Mouse (Mus musculus): ENCODE measurements around the gene Pfas. TPM values are rescaled to one million over a fixed set of nuclear protein-coding genes. Genes with fewer than 3 reads are reported as not detected.
A peak's percentile ranks its signal among the peaks of the same experiment; 100 is the strongest.
"Not testable (repeated sequence)": the region's sequence is repeated elsewhere in the genome, so short reads cannot be mapped to it uniquely, and the experiment has no call there.

The Pfas gene
- polyA plus RNA-seq, 1 experiment from 2014 or later, result 31.5 TPM

- ATAC-seq (ENCODE audit: insufficient read depth, low FRiP score, low read depth), result no peak
- Histone ChIP-seq H3K27ac (no peak overlapping the region), H3K4me3 (replicated peaks) (no peak overlapping the region), H3K4me2 (no peak overlapping the region), H3K9ac (no peak overlapping the region), H3K27me3 (replicated peaks) (no peaks in the 10 kb centered on the region), H3K9me3 (no peaks in the 10 kb centered on the region), H3K36me3 (peaks cover 44% of the 10 kb centered on the region), H3K4me1 (0 out of 2 replicates have a peak, but pooled peaks cover 4% of the 10 kb centered on the region)
- WGBS, result 94% methylated on average over 11 of the region's 11 CpGs
These were observed 20.8 kb downstream of the Pfas start for GRCm38 (mm10) chr11:68987365-68987882.

DNA sequence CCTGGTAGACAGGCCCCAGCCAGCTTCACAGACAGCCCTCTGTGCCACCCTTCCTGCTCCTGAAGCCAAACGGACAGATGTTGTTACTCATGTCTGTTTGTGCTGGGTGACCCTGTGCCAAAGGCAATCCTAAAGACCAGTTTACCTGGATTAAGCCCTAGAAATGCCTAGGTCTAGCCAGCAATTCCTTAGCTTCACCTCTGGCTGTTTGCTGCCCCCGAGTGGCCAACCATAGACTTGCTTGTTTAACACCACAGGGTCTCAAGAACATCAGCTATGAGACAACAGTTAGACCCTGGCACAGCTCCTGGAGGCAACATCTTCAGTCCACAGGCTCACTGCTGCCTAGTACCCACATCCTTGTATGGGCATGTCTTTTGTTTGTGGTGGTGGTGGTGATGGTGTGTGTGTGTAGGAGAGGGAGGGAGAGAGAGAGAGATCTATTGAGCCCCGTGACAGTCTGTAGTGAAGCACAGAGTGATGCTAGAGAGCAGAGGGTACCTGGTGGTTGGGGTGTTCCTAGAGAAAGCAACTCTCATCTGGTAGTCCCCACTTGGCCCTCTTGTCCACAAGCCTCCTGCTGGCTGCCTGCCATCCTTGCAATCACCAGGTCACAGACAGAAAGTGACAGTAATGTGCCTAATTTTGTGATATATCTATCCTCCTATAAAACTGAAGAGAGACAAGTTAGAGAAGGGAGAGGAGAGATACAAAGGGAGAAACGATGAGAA lies 25.5 kb downstream of the Pfas start:
- no peaks in the 10 kb centered on the region for H3K27me3 ChIP-seq (replicated peaks)
- 0 out of 2 replicates have a peak, but pooled peaks cover 5% of the 10 kb centered on the region for H3K4me1 ChIP-seq
- no peak overlapping the region for H3K9ac ChIP-seq
- H3K9me3 ChIP-seq, result no peaks in the 10 kb centered on the region
- H3K4me3 ChIP-seq (replicated peaks), result no peak overlapping the region
- no peak overlapping the region for H3K4me2 ChIP-seq
- ATAC-seq (ENCODE audit: insufficient read depth, low FRiP score, low read depth), result no peak
- peaks cover 11% of the 10 kb centered on the region for H3K36me3 ChIP-seq
- H3K27ac ChIP-seq, result no peak overlapping the region
- WGBS, result 26% methylated on average over 4 of the region's 4 CpGs

DNA sequence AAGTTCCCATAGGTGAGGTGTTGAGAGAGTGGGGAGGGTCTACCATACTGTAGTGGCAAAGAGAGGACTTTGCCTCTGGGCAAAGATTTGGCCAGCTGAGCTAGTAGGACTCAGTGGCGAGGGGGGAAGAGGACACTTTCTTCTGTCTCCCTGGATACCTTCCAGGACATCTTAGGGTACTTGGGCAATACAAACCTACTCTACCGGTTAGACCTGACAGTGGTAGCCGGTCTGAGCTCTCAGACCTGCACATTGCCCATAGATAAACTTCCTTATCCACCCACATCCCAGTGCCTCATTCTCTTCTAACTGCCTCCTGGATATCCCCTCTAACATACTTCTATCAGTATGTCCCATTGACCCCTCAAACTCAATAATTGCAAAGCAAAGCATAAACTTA lies 27.3 kb downstream of the Pfas start:
- 63% methylated on average over 3 of the region's 3 CpGs for WGBS
- ATAC-seq (ENCODE audit: insufficient read depth, low FRiP score, low read depth), result no peak

DNA sequence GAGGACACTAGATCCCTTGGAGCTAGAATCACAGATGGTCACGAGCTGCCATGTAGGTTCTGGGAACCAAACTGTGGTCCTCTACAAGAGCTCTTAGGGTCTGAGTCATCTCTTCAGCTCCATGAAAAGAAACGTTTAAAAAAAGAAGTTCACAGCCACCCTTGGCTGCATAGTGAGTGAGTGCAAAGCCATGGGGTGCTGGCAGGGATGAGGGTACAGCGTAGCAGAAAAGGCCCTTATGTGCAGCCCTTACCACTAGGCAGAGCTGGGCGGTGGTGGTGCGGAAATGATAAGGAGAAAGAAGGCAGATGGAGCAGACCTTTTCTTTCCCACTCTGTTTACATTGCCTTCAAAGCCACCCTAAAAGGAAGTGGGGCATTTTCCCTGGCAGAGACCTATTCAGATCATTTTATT lies 28.9 kb downstream of the Pfas start:
- H3K27ac ChIP-seq, result peak overlapping the region; percentile 79

More for the DNA sequence above, 27.3 kb downstream of the Pfas start:
- H3K9ac ChIP-seq, result no peak overlapping the region
- H3K9me3 ChIP-seq, result no peaks in the 10 kb centered on the region
- peaks cover 3% of the 10 kb centered on the region; the same call in 1 of the 2 replicates for H3K36me3 ChIP-seq
- H3K4me1 ChIP-seq, result 0 out of 2 replicates have a peak, but pooled peaks cover 5% of the 10 kb centered on the region
- no peak overlapping the region for H3K4me3 ChIP-seq (replicated peaks)
- H3K27ac ChIP-seq, result peak overlapping the region; percentile 52
- H3K4me2 ChIP-seq, result no peak overlapping the region
- no peaks in the 10 kb centered on the region for H3K27me3 ChIP-seq (replicated peaks)

GRCm38 (mm10) chr11:68975601-68976000 lies 32.7 kb downstream of the Pfas start:
- Histone ChIP-seq H3K27ac (no peak overlapping the region), H3K9me3 (no peaks in the 10 kb centered on the region), H3K36me3 (no peaks in the 10 kb centered on the region), H3K4me3 (replicated peaks) (no peak overlapping the region), H3K9ac (no peak overlapping the region), H3K4me1 (peaks cover 13% of the 10 kb centered on the region), H3K4me2 (no peak overlapping the region), H3K27me3 (replicated peaks) (no peaks in the 10 kb centered on the region)
- ATAC-seq (ENCODE audit: insufficient read depth, low FRiP score, low read depth), result no peak
- 94% methylated on average over 1 of the region's 1 CpGs for WGBS

More for the DNA sequence above, 28.9 kb downstream of the Pfas start:
- Histone ChIP-seq H3K9me3 (no peaks in the 10 kb centered on the region), H3K9ac (no peak overlapping the region), H3K27me3 (replicated peaks) (no peaks in the 10 kb centered on the region), H3K4me2 (no peak overlapping the region), H3K4me1 (0 out of 2 replicates have a peak, but pooled peaks cover 5% of the 10 kb centered on the region), H3K36me3 (no peaks in the 10 kb centered on the region), H3K4me3 (replicated peaks) (no peak overlapping the region)
- ATAC-seq (ENCODE audit: insufficient read depth, low FRiP score, low read depth), result peak; percentile 81
- 36% methylated on average over 5 of the region's 5 CpGs for WGBS

DNA sequence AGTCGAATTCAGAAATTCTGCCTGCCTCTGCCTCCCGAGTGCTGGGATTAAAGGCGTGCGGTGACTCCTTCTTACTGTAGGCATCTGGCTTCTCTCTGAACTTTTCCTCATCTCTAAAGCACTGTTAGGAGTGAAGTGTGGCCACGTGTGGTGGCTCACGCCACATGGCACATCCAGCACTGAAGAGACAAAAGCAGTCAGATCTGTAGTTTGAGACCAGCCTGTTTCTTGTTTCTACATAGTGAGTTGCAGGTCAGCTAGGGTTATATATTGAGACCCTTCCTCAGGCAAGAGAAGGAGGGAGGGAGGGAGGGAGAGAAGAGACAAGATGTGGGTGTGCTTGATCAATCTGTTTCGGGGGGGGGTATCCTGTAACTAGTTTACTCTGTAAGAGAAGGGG lies 33.2 kb downstream of the Pfas start, which contains the start of gene Rangrf:
Gene Rangrf, minus strand, starts transcription at position 101 of the 400 bp plus-strand sequence.
- no peak for ATAC-seq (ENCODE audit: insufficient read depth, low FRiP score, low read depth)
- no peaks in the 10 kb centered on the region for H3K36me3 ChIP-seq

GRCm38 (mm10) chr11:68974059-68974450 lies 34.2 kb downstream of the Pfas start:
- 35% methylated on average over 6 of the region's 6 CpGs for WGBS
- no peaks in the 10 kb centered on the region for H3K27me3 ChIP-seq (replicated peaks)
- H3K4me1 ChIP-seq, result peaks cover 15% of the 10 kb centered on the region
- H3K27ac ChIP-seq, result no peak overlapping the region
- peak overlapping the region; percentile 45 for H3K4me3 ChIP-seq (replicated peaks)
- H3K9ac ChIP-seq, result no peak overlapping the region
- ATAC-seq (ENCODE audit: insufficient read depth, low FRiP score, low read depth), result no peak
- no peaks in the 10 kb centered on the region for H3K9me3 ChIP-seq
- peak overlapping the region; percentile 78 for H3K4me2 ChIP-seq
- no peaks in the 10 kb centered on the region for H3K36me3 ChIP-seq

More for the DNA sequence above, 33.2 kb downstream of the Pfas start, which contains the start of gene Rangrf:
- Histone ChIP-seq H3K9me3 (no peaks in the 10 kb centered on the region), H3K4me2 (peak within 1 kb of the TSS; percentile 78), H3K4me3 (replicated peaks) (peak within 1 kb of the TSS; percentile 45), H3K27ac (no peak within 1 kb of the TSS), H3K9ac (no peak within 1 kb of the TSS), H3K4me1 (peaks cover 15% of the 10 kb centered on the region), H3K27me3 (replicated peaks) (no peaks in the 10 kb centered on the region)
- WGBS, result 80% methylated on average over 7 of the region's 7 CpGs

GRCm38 (mm10) chr11:68973250-68974058 lies 34.8 kb downstream of the Pfas start:
- H3K4me2 ChIP-seq, result peak overlapping the region; percentile 78

GRCm38 (mm10) chr11:68970232-68970631 lies 38.0 kb downstream of the Pfas start:
- H3K36me3 ChIP-seq, result no peaks in the 10 kb centered on the region
- H3K27ac ChIP-seq, result no peak overlapping the region
- H3K4me2 ChIP-seq, result no peak overlapping the region
- 65% methylated on average over 4 of the region's 4 CpGs for WGBS
- H3K4me3 ChIP-seq (replicated peaks), result no peak overlapping the region
- no peaks in the 10 kb centered on the region for H3K27me3 ChIP-seq (replicated peaks)
- H3K9ac ChIP-seq, result no peak overlapping the region
- peaks cover 30% of the 10 kb centered on the region for H3K4me1 ChIP-seq
- ATAC-seq (ENCODE audit: insufficient read depth, low FRiP score, low read depth), result no peak
- no peaks in the 10 kb centered on the region for H3K9me3 ChIP-seq

More at GRCm38 (mm10) chr11:68973250-68974058, 34.8 kb downstream of the Pfas start:
- peak overlapping the region; percentile 45 for H3K4me3 ChIP-seq (replicated peaks)
- H3K27ac ChIP-seq; H3K9me3 ChIP-seq; H3K27me3 ChIP-seq (replicated peaks); H3K9ac ChIP-seq; H3K36me3 ChIP-seq: not testable (repeated sequence)
- peaks cover 20% of the 10 kb centered on the region for H3K4me1 ChIP-seq
- peak; percentile 85 for ATAC-seq (ENCODE audit: insufficient read depth, low FRiP score, low read depth)
- WGBS, result under 1% methylated on average over 38 of the region's 38 CpGs

DNA sequence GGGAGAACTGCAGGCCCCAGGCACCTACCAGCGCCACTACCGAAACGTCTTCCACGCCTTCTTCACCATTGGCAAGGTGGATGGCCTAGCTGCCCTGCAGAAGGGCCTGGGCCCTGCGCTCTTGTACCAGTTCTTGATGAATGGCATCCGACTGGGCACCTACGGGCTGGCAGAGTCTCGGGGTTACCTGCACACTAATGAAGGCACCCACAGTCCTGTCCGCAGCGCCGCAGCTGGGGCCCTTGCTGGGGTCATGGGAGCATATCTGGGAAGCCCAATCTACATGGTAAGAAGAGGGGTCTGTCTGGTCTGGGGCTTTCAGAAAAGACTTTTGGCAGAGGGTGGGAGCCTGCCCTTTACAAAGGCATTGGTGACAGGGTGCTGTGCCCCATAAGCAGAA lies 39.5 kb downstream of the Pfas start:
- WGBS, result 87% methylated on average over 11 of the region's 11 CpGs
- H3K4me3 ChIP-seq (replicated peaks), result no peak overlapping the region
- H3K4me1 ChIP-seq, result peaks cover 27% of the 10 kb centered on the region

GRCm38 (mm10) chr11:68967337-68968282 lies 40.6 kb downstream of the Pfas start, which contains the start of gene Slc25a35:
Gene Slc25a35 (plus strand): TSS chr11:68968131.
- Histone ChIP-seq H3K36me3 (no peaks in the 10 kb centered on the region), H3K27me3 (replicated peaks) (no peaks in the 10 kb centered on the region), H3K4me2 (peak within 1 kb of the TSS; percentile 91), H3K27ac (peak within 1 kb of the TSS; percentile 74; the same call in 1 of the 2 replicates), H3K9ac (peak within 1 kb of the TSS; percentile 50), H3K4me3 (replicated peaks) (peak within 1 kb of the TSS; percentile 64), H3K4me1 (peaks cover 22% of the 10 kb centered on the region), H3K9me3 (no peaks in the 10 kb centered on the region)
- ATAC-seq (ENCODE audit: insufficient read depth, low FRiP score, low read depth), result peak; percentile 97
- WGBS, result under 1% methylated on average over 50 of the region's 50 CpGs

More for the DNA sequence above, 39.5 kb downstream of the Pfas start:
- no peaks in the 10 kb centered on the region for H3K27me3 ChIP-seq (replicated peaks)
- H3K9me3 ChIP-seq, result no peaks in the 10 kb centered on the region
- H3K9ac ChIP-seq, result no peak overlapping the region
- H3K36me3 ChIP-seq, result no peaks in the 10 kb centered on the region
- no peak for ATAC-seq (ENCODE audit: insufficient read depth, low FRiP score, low read depth)
- peak overlapping the region; percentile 91; the same call in 1 of the 2 replicates for H3K4me2 ChIP-seq
- no peak overlapping the region for H3K27ac ChIP-seq

All from stomach, embryonic 15.5 days (tissue).